Mouse (Mus musculus) neural tube, embryonic 11.5 days (tissue): Measurements from ENCODE around the gene Trp53i13. TPM values are rescaled to one million over a fixed set of nuclear protein-coding genes. Genes with fewer than 3 reads are reported as not detected.

Source experiments
- ATAC-seq: fragments of 200-750 bp; cut with Nextera tagmentation; 2 replicates; pipeline ENCODE4 v1.8.0; 2017; ENCODE audit warnings: moderate number of reproducible peaks, mild to moderate bottlenecking, moderate TSS enrichment, moderate library complexity; ENCODE audit not compliant: insufficient read depth, low FRiP score, low TSS enrichment
- DNase-seq: peaks from one replicate; pipeline ENCODE4 v3.0.0-alpha.2; 2015; ENCODE audit warnings: low spot score
- H3K27ac ChIP-seq: fragments of 300-500 bp; sonication (generic); 2 replicates; pipeline ENCODE4 v1.5.1; 2014; ENCODE audit warnings: low read depth, mild to moderate bottlenecking, low read length
- H3K27me3 ChIP-seq: fragments of 300-500 bp; sonication (generic); 2 replicates; pipeline ENCODE4 v1.6.1; 2014; ENCODE audit warnings: mild to moderate bottlenecking, low read length, mixed read lengths; ENCODE audit not compliant: control insufficient read depth, insufficient read depth
- H3K36me3 ChIP-seq: fragments of 300-500 bp; sonication (generic); 2 replicates; pipeline ENCODE4 v1.6.1; 2014; ENCODE audit warnings: mild to moderate bottlenecking, low read length, moderate library complexity, mixed read lengths; ENCODE audit not compliant: control insufficient read depth, insufficient read depth
- H3K4me1 ChIP-seq: fragments of 300-500 bp; sonication (generic); 2 replicates; pipeline ENCODE4 v1.6.1; 2014; ENCODE audit warnings: low read length, mixed read lengths; ENCODE audit not compliant: control insufficient read depth, insufficient read depth
- H3K4me2 ChIP-seq: fragments of 300-500 bp; sonication (generic); 2 replicates; pipeline ENCODE4 v1.6.1; 2014; ENCODE audit warnings: low read depth, mild to moderate bottlenecking, moderate library complexity
- H3K4me3 ChIP-seq: fragments of 300-500 bp; sonication (generic); 2 replicates; pipeline ENCODE4 v1.5.1; 2014; ENCODE audit warnings: low read depth, low read length
- H3K9ac ChIP-seq: fragments of 300-500 bp; sonication (generic); 2 replicates; pipeline ENCODE4 v1.6.1; 2014; ENCODE audit warnings: mild to moderate bottlenecking, low read length
- H3K9me3 ChIP-seq: fragments of 300-500 bp; sonication (generic); 2 replicates; pipeline ENCODE4 v1.6.1; 2016; ENCODE audit warnings: low read length; ENCODE audit not compliant: control insufficient read depth
- WGBS: fragments of 180-500 bp; shearing (Covaris S2); extraction: QIAGEN DNeasy Blood & Tissue Kit; methylation state at CpG from one replicate; pipeline ENCODE4 v1.1.7; 2014; 5-methylcytosine and 5-hydroxymethylcytosine counted together
- polyA plus RNA-seq: library from polyadenylated mRNA; unstranded; fragments of >200 nt; fragmentation: Nextera tagmentation; extraction: Ambion mirVana; gene quantifications from 2 replicates; pipeline ENCODE4 v1.2.1, GENCODE M21; 2014

Trp53i13 gene
- polyA plus RNA-seq, 1 experiment from 2014 or later: 31.9 TPM

DNA sequence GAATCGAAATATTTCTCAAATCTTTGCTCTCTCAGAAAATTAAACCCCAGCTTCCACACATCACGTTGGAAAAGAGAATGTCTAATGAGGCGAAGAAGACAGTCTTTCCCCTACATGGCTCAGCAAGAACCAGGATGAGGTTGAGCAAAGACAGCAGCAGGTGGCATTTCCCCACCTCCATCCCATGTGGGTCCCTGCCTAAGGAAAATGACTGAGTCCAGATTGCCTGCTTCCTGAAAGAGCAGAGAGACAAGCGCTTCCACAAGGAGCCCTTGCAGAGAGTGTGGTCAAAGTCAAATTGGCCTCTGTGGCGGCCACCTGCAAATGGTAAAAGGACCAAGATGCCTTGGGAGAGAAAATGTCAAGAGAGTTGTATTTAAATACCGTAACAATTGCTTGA, 25.3 kb downstream of the Trp53i13 start:
- 74% methylated on average over 6 of the region's 6 CpGs for WGBS
- Histone ChIP-seq H3K4me2 (peak overlapping the region; percentile 71; the same call in 1 of the 2 replicates), H3K36me3 (no peaks in the 10 kb centered on the region), H3K27me3 (no peaks in the 10 kb centered on the region), H3K4me3 (peak overlapping the region; percentile 94), H3K4me1 (peaks cover 68% of the 10 kb centered on the region), H3K27ac (no peak overlapping the region), H3K9ac (no peak overlapping the region), H3K9me3 (no peaks in the 10 kb centered on the region)
- DNase-seq (no peak), ATAC-seq (no peak)

- H3K4me2 ChIP-seq: peak within 1 kb of the TSS; percentile 71
Measured at GRCm38 (mm10) chr11:77489591-77490235, 26.1 kb downstream of the Trp53i13 start, which contains the start of gene Ankrd13b. Gene Ankrd13b, minus strand, starts transcription at chr11:77489678.

DNA sequence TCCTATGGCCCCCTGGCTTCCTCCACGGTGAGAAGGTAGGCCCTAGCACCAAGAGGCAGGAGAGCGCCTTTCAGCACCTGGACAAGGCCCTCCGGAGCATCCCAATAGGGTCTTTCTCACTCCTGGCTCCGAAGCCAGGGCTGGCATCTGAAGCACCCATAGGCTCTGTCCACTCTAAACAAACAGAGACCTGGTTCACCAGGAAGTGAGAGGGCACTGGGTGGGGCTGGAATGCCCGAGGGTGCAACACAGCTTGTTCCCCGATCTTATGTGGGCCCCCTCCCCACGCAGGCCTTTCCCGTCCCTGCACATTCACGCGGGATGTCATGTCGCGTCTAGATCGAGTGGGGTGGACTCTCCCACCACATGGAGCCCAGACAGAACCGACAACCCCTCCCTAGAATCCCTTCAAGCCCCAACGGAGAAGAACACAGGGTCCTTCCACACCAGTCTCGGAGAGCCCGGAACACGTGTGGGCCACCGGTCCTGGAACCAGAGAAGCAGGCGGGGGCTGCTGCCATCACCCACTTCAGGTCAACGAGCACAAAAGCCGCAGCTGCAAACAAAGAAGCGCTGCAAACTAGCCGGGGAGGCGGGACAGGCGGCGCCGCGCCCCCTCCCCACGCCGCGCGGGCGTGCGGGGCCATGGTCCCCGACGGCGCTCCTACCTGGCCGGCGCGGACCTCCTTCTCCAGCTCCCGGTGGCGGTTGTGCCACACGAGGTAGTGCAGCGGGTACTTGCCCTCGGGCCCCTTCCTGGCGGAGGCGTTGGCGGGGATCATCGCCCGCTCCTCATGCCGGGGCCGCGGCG, 26.8 kb downstream of the Trp53i13 start:
- Histone ChIP-seq H3K4me1 (peaks cover 62% of the 10 kb centered on the region), H3K4me3 (peak overlapping the region; percentile 94), H3K27me3 (no peaks in the 10 kb centered on the region), H3K9ac (peak overlapping the region; percentile 95), H3K4me2 (peak overlapping the region; percentile 71), H3K27ac (peak overlapping the region; percentile 82), H3K9me3 (no peaks in the 10 kb centered on the region), H3K36me3 (no peaks in the 10 kb centered on the region)
- WGBS: 2% methylated on average over 42 of the region's 55 CpGs
- peak; percentile 36 for DNase-seq
- ATAC-seq: no peak

More at GRCm38 (mm10) chr11:77489591-77490235, 26.1 kb downstream of the Trp53i13 start, which contains the start of gene Ankrd13b:
- peak; percentile 66; the same call in 1 of the 2 replicates for ATAC-seq
- no peaks in the 10 kb centered on the region for H3K9me3 ChIP-seq
- peak within 1 kb of the TSS; percentile 94 for H3K4me3 ChIP-seq
- peaks cover 69% of the 10 kb centered on the region for H3K4me1 ChIP-seq
- H3K36me3 ChIP-seq: no peaks in the 10 kb centered on the region
- under 1% methylated on average over 46 of the region's 87 CpGs for WGBS
- no peaks in the 10 kb centered on the region for H3K27me3 ChIP-seq
- H3K27ac ChIP-seq: peak within 1 kb of the TSS; percentile 82
- peak within 1 kb of the TSS; percentile 95 for H3K9ac ChIP-seq
- peak; percentile 84 for DNase-seq

DNA sequence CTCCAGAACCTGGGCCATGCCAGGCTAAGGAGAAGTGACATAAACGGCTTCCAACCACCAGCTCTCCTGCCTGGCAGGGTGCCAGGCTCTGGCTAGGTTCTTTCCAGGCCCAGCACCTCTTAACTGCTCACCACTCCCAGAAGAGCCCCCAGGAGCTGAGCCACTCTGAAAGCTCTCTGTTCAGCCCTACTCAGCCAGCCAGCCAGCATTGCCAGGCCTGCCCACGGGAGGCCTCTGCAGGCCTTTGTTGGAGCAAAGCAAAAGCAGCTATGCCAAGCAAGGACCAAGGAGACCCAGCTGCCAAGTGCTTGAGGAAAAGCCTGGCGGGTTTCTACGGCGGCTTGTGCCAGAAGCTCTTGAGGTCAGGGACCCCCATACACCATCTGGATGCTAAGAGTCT, 29.0 kb downstream of the Trp53i13 start:
- no peak overlapping the region for H3K27ac ChIP-seq
- H3K36me3 ChIP-seq: no peaks in the 10 kb centered on the region
- peak overlapping the region; percentile 8; the same call in 1 of the 2 replicates for H3K4me3 ChIP-seq
- H3K9ac ChIP-seq: peak overlapping the region; percentile 18; the same call in 1 of the 2 replicates
- DNase-seq: no peak
- ATAC-seq: no peak
- no peaks in the 10 kb centered on the region for H3K27me3 ChIP-seq
- 76% methylated on average over 5 of the region's 5 CpGs for WGBS
- H3K9me3 ChIP-seq: no peaks in the 10 kb centered on the region
- H3K4me1 ChIP-seq: peaks cover 52% of the 10 kb centered on the region
- H3K4me2 ChIP-seq: no peak overlapping the region

- no peaks in the 10 kb centered on the region for H3K27me3 ChIP-seq
- H3K4me2 ChIP-seq: no peak overlapping the region
- no peak overlapping the region for H3K27ac ChIP-seq
- H3K4me1 ChIP-seq: peaks cover 39% of the 10 kb centered on the region
- WGBS: 59% methylated on average over 6 of the region's 6 CpGs
- ATAC-seq (no peak), DNase-seq (no peak)
- no peaks in the 10 kb centered on the region for H3K9me3 ChIP-seq
- no peak overlapping the region for H3K9ac ChIP-seq
- H3K36me3 ChIP-seq: no peaks in the 10 kb centered on the region
- H3K4me3 ChIP-seq: no peak overlapping the region
Measured at GRCm38 (mm10) chr11:77485229-77485628, 30.6 kb downstream of the Trp53i13 start.

DNA sequence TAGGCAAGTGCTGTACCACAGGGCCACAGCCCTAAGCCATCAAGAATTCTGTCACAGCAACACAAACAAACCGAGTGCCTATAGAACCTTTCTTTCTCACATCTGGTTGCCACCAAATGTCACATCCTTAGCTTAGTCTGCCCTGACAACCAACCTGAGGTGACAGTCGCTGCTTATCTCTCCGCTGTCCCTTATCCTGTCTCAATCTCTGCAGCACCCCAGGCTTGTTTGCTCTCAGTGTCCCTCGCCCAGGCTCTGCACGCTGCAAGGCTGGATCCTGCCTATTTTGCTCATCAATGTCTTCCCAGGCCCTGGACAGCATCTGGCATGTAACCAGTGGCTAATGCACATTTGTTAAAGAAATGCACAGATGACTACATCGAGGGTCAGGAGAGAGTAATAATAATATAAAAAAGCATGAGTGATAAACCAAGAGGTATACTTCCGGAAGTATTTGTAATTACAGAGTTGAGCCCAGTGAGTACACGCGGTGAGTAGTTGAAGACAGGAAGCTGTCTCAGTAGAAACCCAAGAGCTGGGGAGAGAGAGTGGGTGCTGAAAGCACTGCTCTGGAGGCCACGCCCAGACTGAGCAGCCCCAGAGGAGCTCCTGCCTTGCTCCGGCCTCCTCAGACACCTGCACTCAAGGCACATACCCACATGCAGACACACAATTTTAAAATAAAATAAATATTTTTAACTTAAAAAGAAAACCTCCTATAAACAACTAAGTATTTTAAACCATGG, 32.1 kb downstream of the Trp53i13 start:
- DNase-seq (no peak), ATAC-seq (no peak)
- no peaks in the 10 kb centered on the region for H3K27me3 ChIP-seq
- H3K9ac ChIP-seq: no peak overlapping the region
- H3K36me3 ChIP-seq: no peaks in the 10 kb centered on the region
- H3K4me3 ChIP-seq: no peak overlapping the region
- no peaks in the 10 kb centered on the region for H3K9me3 ChIP-seq
- peaks cover 36% of the 10 kb centered on the region for H3K4me1 ChIP-seq
- 69% methylated on average over 11 of the region's 11 CpGs for WGBS
- no peak overlapping the region for H3K27ac ChIP-seq
- H3K4me2 ChIP-seq: no peak overlapping the region

DNA sequence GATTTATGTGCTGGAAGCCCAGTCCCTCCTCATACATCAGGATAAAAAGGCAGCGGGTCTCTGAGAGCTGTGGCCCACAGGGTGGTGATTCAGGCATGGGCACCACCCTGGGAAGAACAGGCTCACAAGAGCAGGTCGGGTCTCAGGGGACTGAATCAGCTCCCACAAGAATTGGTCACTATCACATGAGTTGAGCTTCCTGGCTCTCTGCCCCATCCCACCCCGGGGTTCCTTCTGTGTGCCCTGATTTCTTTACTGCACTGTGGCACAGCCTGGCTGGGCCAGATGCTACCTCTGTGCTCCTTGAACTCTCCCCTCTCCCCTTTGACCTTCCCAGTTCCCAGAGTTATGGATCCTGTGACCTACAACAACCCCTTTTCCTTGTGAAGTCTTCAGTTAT, 32.7 kb downstream of the Trp53i13 start:
- Histone ChIP-seq H3K27me3 (no peaks in the 10 kb centered on the region), H3K9ac (no peak overlapping the region), H3K4me2 (no peak overlapping the region), H3K4me1 (peaks cover 30% of the 10 kb centered on the region), H3K36me3 (no peaks in the 10 kb centered on the region), H3K4me3 (no peak overlapping the region), H3K9me3 (no peaks in the 10 kb centered on the region), H3K27ac (no peak overlapping the region)
- WGBS: 69% methylated on average over 3 of the region's 3 CpGs
- DNase-seq (no peak), ATAC-seq (no peak)

DNA sequence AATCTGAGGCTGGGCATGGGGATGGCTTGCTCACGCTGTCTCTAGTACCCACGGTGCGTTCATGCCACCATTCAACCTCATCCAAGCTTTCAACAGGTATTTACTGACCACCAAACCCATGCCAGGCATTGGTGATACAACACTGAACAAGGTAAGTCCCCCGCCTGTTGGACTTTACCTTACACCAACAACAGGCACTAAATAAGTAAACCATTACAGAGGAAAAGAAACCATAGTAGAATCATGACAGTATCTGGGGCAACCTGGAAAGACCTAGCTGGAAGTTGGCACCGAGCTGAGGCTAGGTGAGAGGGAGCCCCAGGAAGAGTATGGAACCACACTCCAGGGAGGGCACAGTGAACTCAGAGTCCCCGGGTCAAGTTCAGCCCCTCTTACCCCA, 38.9 kb downstream of the Trp53i13 start:
- Histone ChIP-seq H3K9ac (no peak overlapping the region), H3K27ac (no peak overlapping the region), H3K27me3 (no peaks in the 10 kb centered on the region), H3K9me3 (no peaks in the 10 kb centered on the region), H3K4me3 (no peak overlapping the region), H3K4me1 (no peaks in the 10 kb centered on the region), H3K4me2 (no peak overlapping the region), H3K36me3 (peaks cover 7% of the 10 kb centered on the region)
- DNase-seq (no peak), ATAC-seq (no peak)
- WGBS: 94% methylated on average over 6 of the region's 6 CpGs
